Mouse (Mus musculus) midbrain, embryonic 15.5 days (tissue): Measurements from ENCODE around the gene Tmem242. TPM values are rescaled to one million over a fixed set of nuclear protein-coding genes. Genes with fewer than 3 reads are reported as not detected.
A peak's percentile ranks its signal among the peaks of the same experiment; 100 is the strongest.

Source experiments
- ATAC-seq: fragments of 200-750 bp; cut with Nextera tagmentation; replicated peaks from 2 replicates; pipeline ENCODE4 v1.8.0; 2017; ENCODE audit warnings: moderate TSS enrichment
- H3K27ac ChIP-seq: fragments of 300-500 bp; sonication (generic); 2 replicates; pipeline ENCODE4 v1.5.1; 2015; ENCODE audit warnings: mild to moderate bottlenecking, inconsistent platforms
- H3K27me3 ChIP-seq: fragments of 300-500 bp; sonication (generic); replicated peaks from 2 replicates; pipeline ENCODE4 v1.6.1; 2015; ENCODE audit warnings: inconsistent platforms
- H3K36me3 ChIP-seq: fragments of 300-500 bp; sonication (generic); replicated peaks from 2 replicates; pipeline ENCODE4 v1.6.1; 2015; ENCODE audit warnings: inconsistent platforms
- H3K4me1 ChIP-seq: fragments of 300-500 bp; sonication (generic); 2 replicates; pipeline ENCODE4 v1.6.1; 2015; ENCODE audit warnings: inconsistent platforms
- H3K4me2 ChIP-seq: fragments of 300-500 bp; sonication (generic); 2 replicates; pipeline ENCODE4 v1.6.1; 2015; ENCODE audit warnings: inconsistent platforms, mild to moderate bottlenecking, moderate library complexity
- H3K4me3 ChIP-seq: fragments of 300-500 bp; sonication (generic); 2 replicates; pipeline ENCODE4 v1.5.1; 2015; ENCODE audit warnings: mild to moderate bottlenecking, inconsistent platforms
- H3K9ac ChIP-seq: fragments of 300-500 bp; sonication (generic); 2 replicates; pipeline ENCODE4 v1.6.1; 2015; ENCODE audit warnings: mild to moderate bottlenecking, inconsistent platforms
- H3K9me3 ChIP-seq: fragments of 300-500 bp; sonication (generic); 2 replicates; pipeline ENCODE4 v1.6.1; 2016; ENCODE audit warnings: inconsistent platforms
- WGBS: fragments of 180-500 bp; shearing (Covaris S2); methylation state at CpG from one replicate; pipeline ENCODE4 v1.1.7; 2015; ENCODE audit warnings: mixed read lengths; 5-methylcytosine and 5-hydroxymethylcytosine counted together
- polyA plus RNA-seq: library from polyadenylated mRNA; unstranded; fragments of >200 nt; fragmentation: Nextera tagmentation; extraction: Ambion mirVana; gene quantifications from 2 replicates; pipeline ENCODE4 v1.2.1, GENCODE M21; 2015

The Tmem242 gene
- polyA plus RNA-seq, 1 experiment from 2014 or later: 96.3 TPM

DNA sequence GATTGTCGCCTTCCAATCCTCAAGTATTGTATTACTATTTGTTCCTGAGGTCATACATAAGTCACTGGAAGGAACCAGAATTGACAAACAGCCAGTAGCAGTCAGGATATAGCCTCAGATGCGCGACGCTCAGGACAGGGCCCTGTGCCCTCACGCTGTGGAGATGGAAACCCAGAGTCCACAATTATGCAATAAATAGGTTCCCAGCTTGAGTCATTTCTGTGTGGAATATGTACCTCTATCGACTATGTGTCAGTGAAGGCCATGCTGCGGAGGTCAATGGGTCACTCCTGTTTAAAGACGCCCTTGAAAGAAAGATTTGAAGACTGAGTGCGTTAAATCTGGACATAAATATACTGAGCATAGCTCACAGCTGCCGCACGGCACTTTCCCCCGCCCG lies 26.7 kb downstream of the Tmem242 start:
- no peaks in the 10 kb centered on the region for H3K27me3 ChIP-seq
- H3K9ac ChIP-seq: no peak overlapping the region
- ATAC-seq: no peak
- H3K4me1 ChIP-seq: no peaks in the 10 kb centered on the region
- no peak overlapping the region for H3K4me2 ChIP-seq
- 93% methylated on average over 13 of the region's 13 CpGs for WGBS
- H3K9me3 ChIP-seq: no peaks in the 10 kb centered on the region
- no peak overlapping the region for H3K4me3 ChIP-seq
- no peaks in the 10 kb centered on the region for H3K36me3 ChIP-seq
- H3K27ac ChIP-seq: no peak overlapping the region

DNA sequence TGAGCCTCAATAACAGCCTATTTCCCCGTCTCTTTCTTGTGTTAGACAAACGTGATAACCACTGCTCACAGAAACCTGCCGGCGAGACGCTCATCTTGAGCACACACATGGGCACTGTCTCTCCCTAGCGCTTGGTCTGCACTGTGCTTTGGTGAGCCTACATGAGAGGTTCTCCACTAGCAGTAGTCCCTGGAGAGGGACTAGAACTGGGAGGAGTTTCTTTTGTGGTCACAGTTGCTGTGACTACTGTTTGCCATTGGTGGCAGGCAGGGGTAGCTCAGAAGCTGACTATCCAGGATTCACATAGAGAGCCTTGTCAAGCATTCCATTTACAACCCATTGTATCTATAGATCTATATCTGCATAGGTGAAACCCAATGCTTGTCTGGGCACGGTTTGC lies 27.3 kb downstream of the Tmem242 start:
- Histone ChIP-seq H3K36me3 (no peaks in the 10 kb centered on the region), H3K9ac (no peak overlapping the region), H3K27ac (no peak overlapping the region), H3K27me3 (no peaks in the 10 kb centered on the region), H3K4me1 (no peaks in the 10 kb centered on the region), H3K4me2 (no peak overlapping the region), H3K9me3 (no peaks in the 10 kb centered on the region), H3K4me3 (no peak overlapping the region)
- WGBS: 93% methylated on average over 7 of the region's 7 CpGs
- ATAC-seq: no peak

DNA sequence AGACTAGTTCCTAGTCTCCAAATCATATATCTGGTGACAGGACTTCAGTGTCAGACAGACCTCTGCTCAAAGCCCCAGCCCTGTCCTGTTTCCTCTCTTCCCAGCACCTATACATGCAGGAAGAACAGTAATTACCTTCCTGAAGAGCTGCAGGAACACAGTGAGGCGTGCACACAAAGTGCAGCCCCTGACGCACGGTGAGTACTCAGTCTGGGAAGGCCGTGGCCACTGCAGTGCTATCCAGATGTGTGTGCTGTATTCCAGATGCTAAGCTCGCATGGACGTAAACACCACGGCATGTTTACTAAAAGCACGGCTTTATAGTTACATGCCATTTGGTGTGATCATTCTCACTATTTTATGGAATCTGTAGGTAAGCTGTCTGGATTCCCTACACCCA lies 27.8 kb downstream of the Tmem242 start:
- H3K4me1 ChIP-seq: no peaks in the 10 kb centered on the region; the same call in 1 of the 2 replicates
- no peaks in the 10 kb centered on the region for H3K36me3 ChIP-seq
- H3K27ac ChIP-seq: no peak overlapping the region
- H3K27me3 ChIP-seq: no peaks in the 10 kb centered on the region
- H3K4me3 ChIP-seq: no peak overlapping the region
- no peaks in the 10 kb centered on the region for H3K9me3 ChIP-seq
- 95% methylated on average over 8 of the region's 8 CpGs for WGBS
- no peak overlapping the region for H3K4me2 ChIP-seq
- no peak for ATAC-seq
- no peak overlapping the region for H3K9ac ChIP-seq

DNA sequence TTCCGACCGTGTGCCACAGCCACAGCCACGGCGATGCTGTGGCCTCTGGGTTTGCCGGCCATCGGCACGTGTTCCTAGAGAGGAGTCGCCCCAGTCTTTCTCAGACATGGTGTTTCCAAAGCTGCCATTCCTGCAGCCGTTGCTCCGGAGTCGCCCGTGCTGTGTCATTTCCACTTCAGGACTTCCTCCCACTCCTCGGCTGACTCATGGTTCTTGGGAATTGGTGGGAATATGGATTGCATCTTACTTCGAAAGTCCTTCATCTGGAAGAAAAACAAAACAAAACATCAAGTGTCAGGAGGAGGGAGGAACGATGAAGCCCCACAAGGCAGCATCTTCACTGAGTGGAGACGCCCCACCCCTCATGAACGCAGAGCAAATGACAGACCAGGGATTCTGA lies 28.9 kb downstream of the Tmem242 start:
- Histone ChIP-seq H3K4me1 (peaks cover 3% of the 10 kb centered on the region; the same call in 1 of the 2 replicates), H3K9ac (no peak overlapping the region), H3K36me3 (no peaks in the 10 kb centered on the region), H3K27ac (no peak overlapping the region), H3K27me3 (no peaks in the 10 kb centered on the region), H3K4me2 (no peak overlapping the region), H3K9me3 (no peaks in the 10 kb centered on the region), H3K4me3 (no peak overlapping the region)
- WGBS: 95% methylated on average over 17 of the region's 17 CpGs
- no peak for ATAC-seq

DNA sequence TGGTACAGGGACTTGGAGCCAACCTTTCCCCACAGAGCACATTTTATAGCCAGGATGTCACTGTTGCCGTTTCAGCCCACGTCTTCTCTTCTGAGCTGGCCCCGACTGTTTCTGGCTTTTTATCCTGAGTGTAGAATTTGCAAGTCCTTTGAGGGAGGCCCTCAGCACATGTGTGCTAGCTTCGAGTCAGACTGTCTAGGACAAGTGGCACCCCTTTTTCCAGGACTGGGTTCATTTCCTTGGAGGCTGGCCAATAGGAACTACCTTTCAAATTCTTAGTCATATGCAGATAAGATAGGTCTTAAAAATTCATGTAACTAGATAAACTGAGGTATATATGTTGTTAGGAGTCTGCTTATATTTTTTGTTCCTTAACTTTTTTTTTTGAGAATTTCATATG lies 29.7 kb downstream of the Tmem242 start:
- Histone ChIP-seq H3K4me3 (no peak overlapping the region), H3K4me1 (peaks cover 3% of the 10 kb centered on the region; the same call in 1 of the 2 replicates), H3K9me3 (no peaks in the 10 kb centered on the region), H3K4me2 (no peak overlapping the region), H3K9ac (no peak overlapping the region), H3K36me3 (no peaks in the 10 kb centered on the region), H3K27me3 (peaks cover under 1% of the 10 kb centered on the region; the same call in 1 of the 2 replicates), H3K27ac (no peak overlapping the region)
- ATAC-seq: no peak
- WGBS: 93% methylated on average over 4 of the region's 4 CpGs

DNA sequence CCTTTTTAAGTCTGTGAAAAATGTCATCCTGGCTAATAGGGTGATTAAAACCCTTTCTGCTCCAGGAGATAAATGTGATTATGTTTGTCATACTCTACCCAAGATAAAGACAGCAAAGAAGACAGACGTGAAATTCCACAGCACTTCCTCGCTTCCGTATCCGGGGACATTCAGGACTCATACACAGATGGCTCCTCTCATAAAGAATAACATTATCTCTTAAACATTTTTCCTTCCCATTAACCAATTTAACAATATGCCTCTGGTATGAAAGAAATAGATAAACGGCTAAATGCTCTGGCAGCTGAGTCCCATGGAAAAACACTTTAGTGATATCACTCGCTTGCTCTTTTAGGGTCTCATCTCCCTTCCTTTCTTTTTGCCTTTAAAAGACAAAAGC lies 33.0 kb downstream of the Tmem242 start:
- no peaks in the 10 kb centered on the region for H3K36me3 ChIP-seq
- H3K27me3 ChIP-seq: peaks cover 13% of the 10 kb centered on the region
- ATAC-seq: no peak
- no peak overlapping the region for H3K9ac ChIP-seq
- H3K4me3 ChIP-seq: no peak overlapping the region
- no peaks in the 10 kb centered on the region for H3K9me3 ChIP-seq
- H3K4me2 ChIP-seq: no peak overlapping the region
- H3K4me1 ChIP-seq: peaks cover 8% of the 10 kb centered on the region
- no peak overlapping the region for H3K27ac ChIP-seq
- WGBS: 55% methylated on average over 6 of the region's 6 CpGs

DNA sequence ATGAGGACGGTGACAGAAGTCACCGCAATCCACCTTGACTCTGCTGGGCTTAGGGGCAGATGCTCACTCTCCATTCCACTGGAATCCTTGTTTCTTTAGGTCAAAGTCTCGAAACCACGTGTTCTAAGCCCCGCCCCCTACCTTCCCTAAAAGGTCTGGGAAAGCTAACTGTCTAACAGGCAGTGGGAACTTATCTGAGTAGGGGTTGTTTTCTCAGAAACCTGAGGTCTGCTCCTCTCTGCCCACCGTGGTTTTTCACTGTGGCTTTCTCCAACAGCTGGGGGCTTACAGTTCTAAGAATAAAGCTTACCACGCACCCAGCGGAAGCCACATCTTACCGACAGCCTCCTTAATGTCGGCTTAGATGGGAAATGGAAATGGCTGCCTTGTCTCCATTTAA lies 33.5 kb downstream of the Tmem242 start:
- 35% methylated on average over 10 of the region's 10 CpGs for WGBS

DNA sequence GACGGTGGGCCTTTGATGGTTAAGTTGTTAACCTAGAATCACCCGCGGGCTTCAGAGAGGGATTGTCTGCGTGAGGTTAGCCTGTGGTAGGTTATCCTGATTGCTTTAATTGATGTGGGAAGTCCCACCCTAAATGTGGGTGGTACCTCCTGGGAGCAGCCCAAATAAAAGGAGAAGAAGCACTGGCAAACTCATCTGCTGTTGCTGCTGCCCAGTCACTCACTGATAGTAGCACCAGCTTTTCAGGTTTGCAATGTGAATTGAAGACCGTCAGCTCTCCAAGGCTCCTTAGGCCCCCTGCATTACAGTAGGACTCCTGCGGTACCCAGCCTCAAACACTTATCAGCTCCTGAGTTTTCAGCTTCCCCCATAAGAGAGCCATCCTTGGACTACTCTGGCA lies 36.2 kb downstream of the Tmem242 start:
- ATAC-seq: no peak
- H3K4me3 ChIP-seq: no peak overlapping the region
- no peak overlapping the region for H3K4me2 ChIP-seq
- no peaks in the 10 kb centered on the region for H3K9me3 ChIP-seq
- no peak overlapping the region for H3K9ac ChIP-seq
- WGBS: 89% methylated on average over 6 of the region's 6 CpGs
- no peaks in the 10 kb centered on the region for H3K36me3 ChIP-seq
- H3K27me3 ChIP-seq: peaks cover 13% of the 10 kb centered on the region
- H3K27ac ChIP-seq: no peak overlapping the region
- H3K4me1 ChIP-seq: peaks cover 8% of the 10 kb centered on the region

More for the DNA sequence above, 33.5 kb downstream of the Tmem242 start:
- Histone ChIP-seq H3K4me1 (peaks cover 8% of the 10 kb centered on the region), H3K9ac (no peak overlapping the region), H3K4me2 (no peak overlapping the region), H3K9me3 (no peaks in the 10 kb centered on the region), H3K27me3 (peaks cover 13% of the 10 kb centered on the region), H3K4me3 (no peak overlapping the region), H3K36me3 (no peaks in the 10 kb centered on the region), H3K27ac (no peak overlapping the region)
- ATAC-seq: no peak

DNA sequence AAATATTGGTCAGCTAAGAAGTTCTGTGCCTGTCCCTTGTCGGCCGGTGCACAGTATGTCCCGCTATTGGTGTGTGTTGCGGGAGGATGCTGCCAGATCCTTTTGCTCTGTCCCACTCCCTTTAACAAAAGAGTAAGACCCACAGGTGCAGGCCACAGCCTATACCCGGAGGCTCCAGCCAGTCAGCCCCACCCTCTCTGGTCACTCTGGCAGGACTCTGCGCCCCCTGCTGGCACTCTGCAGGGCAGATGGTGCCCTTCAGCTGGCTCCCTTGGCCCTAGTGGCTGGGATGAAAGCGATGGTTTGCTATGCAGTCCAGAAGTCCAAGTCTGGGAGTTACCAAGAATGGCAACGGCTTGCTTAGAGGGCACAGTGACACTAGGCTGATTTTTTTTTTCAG lies 37.4 kb downstream of the Tmem242 start:
- Histone ChIP-seq H3K27ac (no peak overlapping the region), H3K36me3 (no peaks in the 10 kb centered on the region), H3K4me3 (no peak overlapping the region), H3K9ac (no peak overlapping the region), H3K27me3 (peaks cover 18% of the 10 kb centered on the region), H3K4me2 (peak overlapping the region; percentile 26; the same call in 1 of the 2 replicates), H3K9me3 (no peaks in the 10 kb centered on the region), H3K4me1 (peaks cover 8% of the 10 kb centered on the region)
- peak; percentile 48 for ATAC-seq
- WGBS: 24% methylated on average over 8 of the region's 8 CpGs

DNA sequence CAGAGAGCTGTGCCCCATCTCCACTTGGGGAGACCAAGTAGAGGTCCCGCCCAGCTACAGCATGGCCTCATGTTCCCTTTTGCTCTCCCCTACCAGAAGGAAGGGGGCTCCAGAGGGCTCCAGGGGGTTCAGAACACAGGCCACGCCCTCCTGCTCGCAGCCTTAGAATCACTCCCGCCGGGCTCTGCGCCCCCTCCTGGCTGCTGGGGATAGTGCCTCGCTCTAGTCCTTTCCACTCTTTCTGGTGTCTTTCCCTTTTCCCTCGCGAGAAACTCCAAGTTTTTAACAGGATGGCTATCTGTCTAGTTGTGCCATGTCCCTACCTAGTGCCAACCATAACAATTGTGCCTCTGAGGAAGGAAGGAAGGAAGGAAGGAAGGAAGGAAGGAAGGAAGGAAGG lies 38.0 kb downstream of the Tmem242 start:
- H3K27ac ChIP-seq: no peak overlapping the region
- peaks cover 11% of the 10 kb centered on the region for H3K4me1 ChIP-seq
- no peak overlapping the region for H3K9ac ChIP-seq
- 3% methylated on average over 9 of the region's 9 CpGs for WGBS
- H3K4me3 ChIP-seq: no peak overlapping the region
- H3K4me2 ChIP-seq: 0 out of 2 replicates have a peak overlapping the region, but pooled peaks have one; percentile 21
- H3K27me3 ChIP-seq: peaks cover 18% of the 10 kb centered on the region
- H3K36me3 ChIP-seq: no peaks in the 10 kb centered on the region
- H3K9me3 ChIP-seq: no peaks in the 10 kb centered on the region
- ATAC-seq: 0 out of 2 replicates have a peak, but pooled peaks have one; percentile 28

DNA sequence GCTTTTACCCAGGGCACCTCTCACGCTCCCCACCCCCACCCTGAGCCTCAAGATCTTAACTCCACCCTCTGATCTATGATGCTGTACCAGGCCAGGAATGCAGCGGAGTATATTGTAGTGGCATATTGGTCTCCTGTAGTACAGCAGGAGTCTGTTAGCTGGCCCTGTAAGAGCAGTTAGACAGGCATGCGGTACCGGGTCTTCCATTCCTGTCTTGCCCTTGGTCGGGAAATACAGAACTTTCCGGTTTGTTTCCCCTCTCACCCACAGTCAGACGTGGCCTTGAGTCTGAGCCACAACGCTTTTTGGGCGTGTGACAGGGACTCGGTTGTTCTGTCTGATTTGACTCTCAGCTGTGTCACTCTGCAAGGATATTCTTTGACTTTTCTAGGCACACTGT lies 38.8 kb downstream of the Tmem242 start:
- Histone ChIP-seq H3K4me1 (peaks cover 9% of the 10 kb centered on the region), H3K27me3 (peaks cover 18% of the 10 kb centered on the region), H3K36me3 (no peaks in the 10 kb centered on the region), H3K4me2 (no peak overlapping the region), H3K27ac (no peak overlapping the region), H3K4me3 (no peak overlapping the region), H3K9ac (no peak overlapping the region), H3K9me3 (no peaks in the 10 kb centered on the region)
- WGBS: 90% methylated on average over 10 of the region's 10 CpGs
- ATAC-seq: no peak

DNA sequence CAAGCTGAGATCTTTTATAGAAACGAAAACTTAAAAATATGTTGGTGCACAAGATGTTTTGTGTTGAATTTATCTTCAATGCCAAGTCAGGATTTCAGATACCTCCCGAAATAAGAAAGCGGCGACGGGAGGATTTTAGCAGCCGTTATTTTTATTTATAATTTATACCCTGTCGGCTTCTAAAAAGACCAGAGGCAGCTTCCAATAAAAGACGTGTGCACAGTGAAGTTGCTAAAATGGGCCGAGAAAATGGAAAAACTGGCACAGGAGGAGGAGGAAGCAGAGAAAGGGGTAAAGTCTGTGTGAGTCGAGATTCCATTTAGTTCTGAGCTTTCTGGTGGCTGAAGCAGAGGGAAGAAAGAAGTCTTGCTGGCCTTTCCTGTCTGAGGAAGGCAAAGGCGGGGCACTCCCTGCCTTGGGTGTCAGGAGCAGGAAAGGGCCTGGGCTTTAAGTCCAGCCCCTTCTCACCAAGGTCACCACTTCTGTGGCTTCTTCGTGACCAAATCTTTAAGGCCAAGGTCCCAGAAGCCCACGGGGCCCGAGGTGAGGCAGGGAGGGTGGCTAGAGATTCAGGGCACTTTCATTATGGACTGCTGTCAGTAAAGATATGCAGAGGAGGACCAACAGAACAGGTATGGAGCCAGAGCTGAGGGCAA lies 39.5 kb downstream of the Tmem242 start:
- no peaks in the 10 kb centered on the region for H3K36me3 ChIP-seq
- H3K4me1 ChIP-seq: peaks cover 9% of the 10 kb centered on the region
- no peak overlapping the region for H3K27ac ChIP-seq
- no peaks in the 10 kb centered on the region for H3K9me3 ChIP-seq
- WGBS: 85% methylated on average over 14 of the region's 14 CpGs
- no peak overlapping the region for H3K4me2 ChIP-seq
- H3K4me3 ChIP-seq: no peak overlapping the region
- ATAC-seq: no peak
- no peak overlapping the region for H3K9ac ChIP-seq
- H3K27me3 ChIP-seq: peaks cover 18% of the 10 kb centered on the region
